Mouse (Mus musculus) MEL (cell line): ENCODE results near the gene Stk4. TPM values are rescaled to one million over a fixed set of nuclear protein-coding genes. Genes with fewer than 3 reads are reported as not detected.

Experiments used
- DNase-seq: peaks from one replicate; pipeline ENCODE4 v3.0.0; 2011; ENCODE audit warnings: low read depth, low spot score
- H3K27ac ChIP-seq: 2 replicates; pipeline ENCODE4 v1.5.1; 2012; ENCODE audit warnings: low read depth, mild to moderate bottlenecking, control low read depth, low read length, moderate library complexity; ENCODE audit not compliant: control insufficient read depth
- H3K27me3 ChIP-seq, 2 experiments: fragments of 150-350 bp in 1 of 2; sonication (generic) in 1 of 2; 2 replicates each; pipeline ENCODE4 v1.6.1; 2012; ENCODE audit warnings: low read length in 2 of 2, mild to moderate bottlenecking in 2 of 2, improper control_type of control experiment in 1 of 2, moderate library complexity in 1 of 2; ENCODE audit not compliant: insufficient read depth in 2 of 2, control insufficient read depth in 1 of 2
- H3K36me3 ChIP-seq, 2 experiments: 2 replicates each; pipeline ENCODE4 v1.6.1; 2012 to 2014; ENCODE audit warnings: low read length in 2 of 2, improper control_type of control experiment in 1 of 2, inconsistent platforms in 1 of 2, mild to moderate bottlenecking in 1 of 2; ENCODE audit not compliant: insufficient read depth in 2 of 2, control insufficient read depth in 1 of 2
- H3K4me1 ChIP-seq, 2 experiments: fragments of 150-350 bp in 1 of 2; sonication (generic) in 1 of 2; 2 replicates each; pipeline ENCODE4 v1.6.1; 2012; ENCODE audit warnings: low read length in 2 of 2, improper control_type of control experiment in 1 of 2, mild to moderate bottlenecking in 1 of 2; ENCODE audit not compliant: insufficient read depth in 2 of 2, control insufficient read depth in 1 of 2
- H3K4me3 ChIP-seq, 2 experiments: fragments of 150-350 bp in 1 of 2; sonication (generic) in 1 of 2; 2 replicates each; pipeline ENCODE4 v1.5.1; 2012; ENCODE audit warnings: low read depth in 2 of 2, low read length in 2 of 2, mild to moderate bottlenecking in 2 of 2, moderate library complexity in 2 of 2, control low read depth in 1 of 2, improper control_type of control experiment in 1 of 2; ENCODE audit not compliant: control insufficient read depth in 1 of 2, insufficient read depth in 1 of 2
- H3K79me2 ChIP-seq: 2 replicates; pipeline ENCODE4 v1.6.1; 2012; ENCODE audit warnings: mild to moderate bottlenecking, low read length, moderate library complexity; ENCODE audit not compliant: control insufficient read depth, poor library complexity, insufficient read depth
- H3K9ac ChIP-seq: 2 replicates; pipeline ENCODE4 v1.6.1; 2012; ENCODE audit warnings: low read depth, mild to moderate bottlenecking, control low read depth, low read length, moderate library complexity; ENCODE audit not compliant: control insufficient read depth, poor library complexity, severe bottlenecking
- H3K9me3 ChIP-seq: fragments of 150-350 bp; sonication (generic); replicated peaks from 2 replicates; pipeline ENCODE4 v1.6.1; 2012; ENCODE audit warnings: mild to moderate bottlenecking, low read length, improper control_type of control experiment, moderate library complexity; ENCODE audit not compliant: insufficient read depth
- CHD1 ChIP-seq: IDR thresholded peaks from 2 replicates; pipeline ENCODE4 v1.6.1; 2012; ENCODE audit warnings: low read depth, mild to moderate bottlenecking, inconsistent platforms, low read length, improper control_type of control experiment
- CTCF ChIP-seq, 3 experiments: IDR thresholded peaks in 2 of 3; conservative IDR thresholded peaks in 1 of 3; 2 replicates each; pipeline ENCODE4 v1.5.1; 2011 to 2012; ENCODE audit warnings: low read length in 3 of 3, low read depth in 2 of 3, mild to moderate bottlenecking in 2 of 3, improper control_type of control experiment in 1 of 3, inconsistent platforms in 1 of 3, mixed read lengths in 1 of 3, moderate library complexity in 1 of 3; ENCODE audit not compliant: control insufficient read depth in 1 of 3, insufficient read depth in 1 of 3, poor library complexity in 1 of 3, severe bottlenecking in 1 of 3
- ELF1 ChIP-seq: IDR thresholded peaks from 2 replicates; pipeline ENCODE4 v1.6.1; 2014; ENCODE audit warnings: low read depth, mild to moderate bottlenecking, inconsistent platforms, low read length, improper control_type of control experiment, moderate library complexity
- EP300 ChIP-seq, 2 experiments: IDR thresholded peaks; 2 replicates each; pipeline ENCODE4 v1.6.1; 2011; ENCODE audit warnings: improper control_type of control experiment in 2 of 2, low read length in 2 of 2, low read depth in 1 of 2, mild to moderate bottlenecking in 1 of 2
- ETS1 ChIP-seq: IDR thresholded peaks from 2 replicates; pipeline ENCODE4 v1.6.1; 2012; ENCODE audit warnings: low read depth, mild to moderate bottlenecking, inconsistent platforms, low read length, improper control_type of control experiment, moderate library complexity
- HCFC1 ChIP-seq: IDR thresholded peaks from 2 replicates; pipeline ENCODE4 v1.6.1; 2012; ENCODE audit warnings: low read depth, mild to moderate bottlenecking, inconsistent platforms, low read length, improper control_type of control experiment, moderate library complexity
- KAT2A ChIP-seq: conservative IDR thresholded peaks from 2 replicates; pipeline ENCODE4 v1.6.1; 2012; ENCODE audit warnings: low read depth, low read length, improper control_type of control experiment, inconsistent platforms
- MAZ ChIP-seq: IDR thresholded peaks from 2 replicates; pipeline ENCODE4 v1.6.1; 2012; ENCODE audit warnings: low read depth, mild to moderate bottlenecking, inconsistent platforms, low read length, improper control_type of control experiment
- MXI1 ChIP-seq: IDR thresholded peaks from 2 replicates; pipeline ENCODE4 v1.6.1; 2011; ENCODE audit warnings: mild to moderate bottlenecking, low read depth, low read length, improper control_type of control experiment
- MYB ChIP-seq: IDR thresholded peaks from 2 replicates; pipeline ENCODE4 v1.6.1; 2011; ENCODE audit warnings: mild to moderate bottlenecking, low read depth, low read length, improper control_type of control experiment
- NELFE ChIP-seq: IDR thresholded peaks from 2 replicates; pipeline ENCODE4 v1.6.1; 2011; ENCODE audit warnings: low read depth, low read length, improper control_type of control experiment
- NRF1 ChIP-seq: IDR thresholded peaks from 2 replicates; pipeline ENCODE4 v1.6.1; 2014; ENCODE audit warnings: low read depth, mild to moderate bottlenecking, inconsistent platforms, low read length, improper control_type of control experiment, moderate library complexity; ENCODE audit not compliant: poor library complexity, insufficient read depth, severe bottlenecking
- POLR2A ChIP-seq, 2 experiments: IDR thresholded peaks; 2 replicates each; pipeline ENCODE4 v1.6.1; 2011 to 2012; ENCODE audit warnings: low read length in 2 of 2, mild to moderate bottlenecking in 2 of 2, control low read depth in 1 of 2, improper control_type of control experiment in 1 of 2, low read depth in 1 of 2, moderate library complexity in 1 of 2; ENCODE audit not compliant: control insufficient read depth in 1 of 2, insufficient read depth in 1 of 2, poor library complexity in 1 of 2
- POLR2AphosphoS5 ChIP-seq: IDR thresholded peaks from 2 replicates; pipeline ENCODE4 v1.6.1; 2012; ENCODE audit warnings: low read depth, borderline replicate concordance, mild to moderate bottlenecking, inconsistent platforms, low read length, moderate library complexity, mixed read lengths
- SIN3A ChIP-seq: IDR thresholded peaks from 2 replicates; pipeline ENCODE4 v1.6.1; 2012; ENCODE audit warnings: low read length, improper control_type of control experiment, inconsistent platforms
- TBP ChIP-seq: IDR thresholded peaks from 2 replicates; pipeline ENCODE4 v1.8.0; 2011; ENCODE audit warnings: low read depth, low read length, improper control_type of control experiment
- TCF12 ChIP-seq: IDR thresholded peaks from 2 replicates; pipeline ENCODE4 v1.6.1; 2014; ENCODE audit warnings: low read depth, mild to moderate bottlenecking, inconsistent platforms, low read length, improper control_type of control experiment, moderate library complexity
- USF1 ChIP-seq: IDR thresholded peaks from 2 replicates; pipeline ENCODE4 v1.6.1; 2014; ENCODE audit warnings: low read depth, mild to moderate bottlenecking, inconsistent platforms, low read length, improper control_type of control experiment, moderate library complexity
- ZC3H11A ChIP-seq: IDR thresholded peaks from 2 replicates; pipeline ENCODE4 v1.6.1; 2012; ENCODE audit warnings: low read depth, mild to moderate bottlenecking, inconsistent platforms, low read length, improper control_type of control experiment
- ZMIZ1 ChIP-seq: IDR thresholded peaks from 2 replicates; pipeline ENCODE4 v1.6.1; 2012; ENCODE audit warnings: low read depth, mild to moderate bottlenecking, inconsistent platforms, low read length, improper control_type of control experiment, moderate library complexity
- polyA plus RNA-seq, 2 experiments: library from polyadenylated mRNA; stranded (reverse) in 1 of 2; unstranded in 1 of 2; fragments of >175 nt in 1 of 2; fragments of >200 nt in 1 of 2; gene quantifications; 2 replicates each; pipeline versions ENCODE4 v1.2.1 to v1.2.4; 2012; ENCODE audit warnings: low replicate concordance in 2 of 2, low read depth in 1 of 2; ENCODE audit not compliant: insufficient read length in 2 of 2, insufficient read depth in 1 of 2, missing spikeins in 1 of 2
- total RNA-seq: library from RNA; depleted of rRNA; stranded (reverse); fragments of 300-350 nt; gene quantifications from 2 replicates; pipeline ENCODE4 v1.2.3, GENCODE M21; 2012

Gene Stk4
- total and polyA plus RNA-seq, 3 experiments = 46.8 to 56.1 TPM; not detected in 1

GRCm38 (mm10) chr2:164073918-164074578 is 3.9 kb downstream of the Stk4 start (continued):
- TF ChIP-seq TCF12 (peak; percentile 60; the same call in 1 of the 2 replicates), ZMIZ1 (peak; percentile 83; the same call in 1 of the 2 replicates), ZC3H11A (no peak)

- Histone ChIP-seq H3K4me1 (peaks cover 13 to 17% of the 10 kb centered on the region in 2 experiments), H3K36me3 (peaks cover 4 to 46% of the 10 kb centered on the region in 2 experiments; a peak in 3 of 4 replicates), H3K4me3 (peak overlapping the region; percentile 79 to 93), H3K27me3 (no peaks in the 10 kb centered on the region), H3K27ac (peak overlapping the region; percentile 64), H3K9ac (peak overlapping the region; percentile 88), H3K79me2 (peaks cover 43% of the 10 kb centered on the region), H3K9me3 (no peaks in the 10 kb centered on the region)
- TF ChIP-seq EP300 (IDR thresholded peaks at IDR 0.05; ENCODE audit: low read depth in 1 of 2, low read length in 2 of 2) (no peak), USF1 (no peak), TBP (0 out of 2 replicates have a peak, but pooled peaks have one; percentile 3), TCF12 (no peak), CHD1 (no peak; the same call in 1 of the 2 replicates), POLR2AphosphoS5 (no peak), ZC3H11A (no peak), NRF1 (no peak), HCFC1 (peak; percentile 63), POLR2A (IDR thresholded peaks at IDR 0.05; ENCODE audit: control insufficient read depth in 1 of 2, insufficient read depth in 1 of 2, low read depth in 1 of 2, low read length in 2 of 2, poor library complexity in 1 of 2) (peak in 1 of 2 experiments; percentile 17; a peak in 1 of 4 replicates), ELF1 (peak; percentile 63; the same call in 1 of the 2 replicates), MAZ (no peak), MXI1 (peak; percentile 77), KAT2A (no peak), NELFE (no peak), MYB (no peak), ETS1 (0 out of 2 replicates have a peak, but pooled peaks have one; percentile 35), CTCF (IDR thresholded peaks at IDR 0.05 in 2 of 3, conservative IDR thresholded peaks at IDR 0.05 in 1 of 3; ENCODE audit: control insufficient read depth in 1 of 3, insufficient read depth in 1 of 3, low read depth in 2 of 3, low read length in 3 of 3, poor library complexity in 1 of 3, severe bottlenecking in 1 of 3) (no peak), SIN3A (peak; percentile 75)
- peak; percentile 76 for DNase-seq
These were observed 5.0 kb downstream of the Stk4 start for GRCm38 (mm10) chr2:164075088-164075487.
